Mouse (Mus musculus) cerebellum, adult 2 months (tissue): ENCODE measurements around the gene Gm3417.

ENCODE experiments used
- CTCF ChIP-seq: fragments of 200-500 bp; IDR thresholded peaks from 2 replicates; pipeline ENCODE4 v1.5.1; 2011; ENCODE audit warnings: low read depth, mild to moderate bottlenecking, control low read depth, low read length, moderate library complexity, borderline replicate concordance; ENCODE audit not compliant: insufficient read depth
- POLR2A ChIP-seq: fragments of 200-500 bp; IDR thresholded peaks from 2 replicates; pipeline ENCODE4 v1.6.1; 2011; ENCODE audit warnings: low read length, control low read depth, borderline replicate concordance; ENCODE audit not compliant: insufficient read depth

DNA sequence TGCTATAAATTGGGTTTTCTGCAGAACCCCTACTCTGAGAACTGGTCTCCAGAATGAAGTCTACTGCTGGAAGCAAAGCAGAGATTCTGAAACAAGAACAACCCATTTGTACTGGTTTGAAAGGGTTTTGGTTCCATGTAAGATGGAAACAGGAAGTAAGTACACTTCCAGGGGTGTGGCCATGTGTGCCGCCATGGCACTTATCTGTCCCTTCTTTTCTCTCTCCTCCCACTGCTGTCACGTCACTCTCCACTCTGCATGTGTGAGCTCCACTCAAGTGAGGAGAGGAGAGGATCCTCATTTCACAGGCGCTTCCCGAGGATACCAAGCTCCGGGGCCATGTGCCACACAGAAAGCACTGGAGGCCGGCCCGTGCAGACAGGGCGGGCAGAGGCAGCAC is 25.1 kb downstream of the Gm3417 start:
- no peak for TF ChIP-seq CTCF
- TF ChIP-seq POLR2A, result no peak
